In genomic region chr2:167696143-167696542, GRCm38 (mm10) we compare ENCODE assay signal across 12 mouse cellular contexts. TPM values are rescaled to one million over a fixed set of nuclear protein-coding genes. Genes with fewer than 3 reads are reported as not detected.
DNase-seq lines count a peak whose midpoint lies in the region; ATAC-seq and TF ChIP-seq lines count a peak whose summit lies in the region.
"Had no signal": no experiment of that assay in that cellular context is flagged by ENCODE, and none has a peak within 500 bp of the region (broad histone marks: within the 10 kb centered on the region; RNA-seq: fewer than 3 reads in every experiment).

No protein-coding gene starts in this region.

- no peak overlapping the region for H3K4me3 ChIP-seq in heart, embryonic 10.5 days
- H3K4me3 ChIP-seq in lung, adult 2 months (replicated peaks; ENCODE audit: extremely low read depth, low read depth, low read length): no peak overlapping the region
- no peak overlapping the region for H3K4me3 ChIP-seq in heart, embryonic 16.5 days (ENCODE audit: low read length)
- no peak overlapping the region for H3K4me3 ChIP-seq in stomach, embryonic 16.5 days (replicated peaks; ENCODE audit: low read length)
- H3K4me3 ChIP-seq: liver, embryonic 12.5 days had no signal

- peak overlapping the region; percentile 16; the same call in 1 of the 2 replicates for H3K9ac ChIP-seq in heart, embryonic 16.5 days (ENCODE audit: low read length)
- H3K9ac ChIP-seq in stomach, embryonic 16.5 days (ENCODE audit: low read length): peak overlapping the region; percentile 46; the same call in 1 of the 2 replicates
- H3K9ac ChIP-seq: liver, embryonic 12.5 days had no signal

- no peaks in the 10 kb centered on the region for H3K9me3 ChIP-seq in heart, embryonic 10.5 days
- H3K9me3 ChIP-seq in heart, embryonic 16.5 days (replicated peaks; ENCODE audit: control insufficient read depth, low read length): no peaks in the 10 kb centered on the region
- no peaks in the 10 kb centered on the region for H3K9me3 ChIP-seq in stomach, embryonic 16.5 days (replicated peaks; ENCODE audit: control insufficient read depth, low read length)
- H3K9me3 ChIP-seq: liver, embryonic 12.5 days had no signal

- H3K4me2 ChIP-seq in heart, embryonic 16.5 days (ENCODE audit: low read depth, low read length): no peak overlapping the region
- H3K4me2 ChIP-seq in stomach, embryonic 16.5 days (ENCODE audit: low read depth, low read length): no peak overlapping the region
- H3K4me2 ChIP-seq: liver, embryonic 12.5 days had no signal

- no peak overlapping the region for H3K27ac ChIP-seq in heart, embryonic 10.5 days
- peak overlapping the region; percentile 20; the same call in 1 of the 2 replicates for H3K27ac ChIP-seq in heart, embryonic 16.5 days (ENCODE audit: low read length)
- H3K27ac ChIP-seq in stomach, embryonic 16.5 days (ENCODE audit: low read length): peak overlapping the region; percentile 66
- H3K27ac ChIP-seq: liver, embryonic 12.5 days; macrophage had no signal

- 91% methylated on average over 7 of the region's 7 CpGs for WGBS in heart, embryonic 10.5 days
- WGBS in lung, adult 2 months: 68% methylated on average over 7 of the region's 7 CpGs
- WGBS in heart, embryonic 16.5 days: 66% methylated on average over 7 of the region's 7 CpGs
- WGBS in stomach, embryonic 16.5 days: 78% methylated on average over 7 of the region's 7 CpGs

- peaks cover 32% of the 10 kb centered on the region for H3K4me1 ChIP-seq in heart, embryonic 10.5 days
- no peaks in the 10 kb centered on the region; the same call in 1 of the 2 replicates for H3K4me1 ChIP-seq in lung, adult 2 months (ENCODE audit: control insufficient read depth, insufficient read depth, low read length)
- peaks cover 14% of the 10 kb centered on the region for H3K4me1 ChIP-seq in heart, embryonic 16.5 days (ENCODE audit: control insufficient read depth, insufficient read depth, low read length)
- H3K4me1 ChIP-seq in stomach, embryonic 16.5 days (ENCODE audit: control insufficient read depth, insufficient read depth, low read length): peaks cover 7% of the 10 kb centered on the region

- ATAC-seq in heart, embryonic 16.5 days (replicated peaks; ENCODE audit: extremely low read depth, insufficient read depth, low FRiP score): 0 out of 2 replicates have a peak, but pooled peaks have one; percentile 15
- ATAC-seq in stomach, embryonic 16.5 days (ENCODE audit: insufficient read depth, low FRiP score): no peak
- no peak for ATAC-seq in erythroblast, adult 5-6 weeks (replicated peaks; ENCODE audit: low FRiP score, poor library complexity, severe bottlenecking)
- ATAC-seq: liver, embryonic 12.5 days had no signal

- peaks cover 20% of the 10 kb centered on the region for H3K27me3 ChIP-seq in heart, embryonic 10.5 days (ENCODE audit: insufficient read depth, poor library complexity, severe bottlenecking)
- H3K27me3 ChIP-seq in heart, embryonic 16.5 days (ENCODE audit: control insufficient read depth, insufficient read depth, low read length): no peaks in the 10 kb centered on the region
- H3K27me3 ChIP-seq in stomach, embryonic 16.5 days (ENCODE audit: control insufficient read depth, insufficient read depth, low read length): no peaks in the 10 kb centered on the region

- peak; percentile 98 for DNase-seq in heart, adult 11 months
- DNase-seq in heart, embryonic 10.5 days (ENCODE audit: low spot score): no peak
- no peak for DNase-seq in lung, adult 2 months
- DNase-seq in lung, postnatal 14 days: no peak
- no peak for DNase-seq in left cerebral cortex, adult 8-10 months (ENCODE audit: low spot score in 2 of 2)
- DNase-seq: cerebellum, postnatal 10 days had no signal

- H3K36me3 ChIP-seq in heart, embryonic 10.5 days: no peaks in the 10 kb centered on the region; the same call in 1 of the 2 replicates
- no peaks in the 10 kb centered on the region for H3K36me3 ChIP-seq in heart, embryonic 16.5 days (ENCODE audit: control insufficient read depth, insufficient read depth)
- H3K36me3 ChIP-seq in stomach, embryonic 16.5 days (ENCODE audit: control insufficient read depth, insufficient read depth, low read length): no peaks in the 10 kb centered on the region
- H3K36me3 ChIP-seq: liver, embryonic 12.5 days had no signal

- 0 out of 2 replicates have a peak, but pooled peaks have one; percentile 12 for TF ChIP-seq POLR2A in lung, adult 2 months (IDR thresholded peaks at IDR 0.05; ENCODE audit: borderline replicate concordance, extremely low read depth, low read depth, low read length)

- no peak for TF ChIP-seq CTCF in lung, adult 2 months (IDR thresholded peaks at IDR 0.05; ENCODE audit: insufficient read depth, low read length)

RNA-seq across cellular contexts. Expression of gene Tmem189, which starts 6.5 kb away (rescaled TPM):
- 47.7 and 53.8 TPM in 2 replicates for polyA plus RNA-seq in heart, embryonic 10.5 days (2016; fragmentation: Nextera tagmentation; extraction: Ambion mirVana)
- 113 and 138 TPM in 2 replicates for polyA plus RNA-seq in lung, adult 2 months (2012; rRNA removed)
- polyA plus RNA-seq in heart, embryonic 16.5 days (2015; fragmentation: Nextera tagmentation; extraction: Ambion mirVana): 44.5 and 44.9 TPM in 2 replicates
- polyA plus RNA-seq in stomach, embryonic 16.5 days (2015; fragmentation: Nextera tagmentation; extraction: Ambion mirVana): 35.7 and 36.8 TPM in 2 replicates
- 10 to 100 TPM; 39.8 to 49.3 (median 44.1) TPM for total RNA-seq in left cerebral cortex, adult 8-10 months (2022)
- total RNA-seq in erythroblast, adult 5-6 weeks (2015; ENCODE audit: low replicate concordance): 19.6 and 20.8 TPM in 2 replicates
- total RNA-seq in erythroblast, adult 5-6 weeks (2017; ENCODE audit: low replicate concordance): 23.7 and 52.9 TPM in 2 replicates

RNA-seq across cellular contexts. Expression of gene Cebpb, which starts 7.4 kb away (rescaled TPM):
- 4.2 TPM in 2 replicates for polyA plus RNA-seq in heart, embryonic 10.5 days (2016; fragmentation: Nextera tagmentation; extraction: Ambion mirVana)
- polyA plus RNA-seq in lung, adult 2 months (2012; rRNA removed): 295 and 767 TPM in 2 replicates
- 0.51 and 4.9 TPM in 2 replicates for polyA plus RNA-seq in heart, embryonic 16.5 days (2015; fragmentation: Nextera tagmentation; extraction: Ambion mirVana)
- polyA plus RNA-seq in stomach, embryonic 16.5 days (2015; fragmentation: Nextera tagmentation; extraction: Ambion mirVana): 0.69 and 0.92 TPM in 2 replicates
- total RNA-seq in left cerebral cortex, adult 8-10 months (2022): 10 to 100 TPM; 12.1 to 20.6 (median 15.1) TPM
- total RNA-seq in erythroblast, adult 5-6 weeks (2015; ENCODE audit: low replicate concordance): 8.8 and 9.0 TPM in 2 replicates
- total RNA-seq in erythroblast, adult 5-6 weeks (2017; ENCODE audit: low replicate concordance): 7.3 and 14.8 TPM in 2 replicates

RNA-seq across cellular contexts. Expression of gene Gm20431, which starts 34.8 kb away (rescaled TPM):
- 0.36 and 3.9 TPM in 2 replicates for polyA plus RNA-seq in heart, embryonic 10.5 days (2016; fragmentation: Nextera tagmentation; extraction: Ambion mirVana)
- polyA plus RNA-seq in lung, adult 2 months (2012; rRNA removed): 11.3 and 11.6 TPM in 2 replicates
- 2.2 and 3.0 TPM in 2 replicates for polyA plus RNA-seq in heart, embryonic 16.5 days (2015; fragmentation: Nextera tagmentation; extraction: Ambion mirVana)
- 9.2 TPM in 1 of 2 replicates, not detected in the other for polyA plus RNA-seq in stomach, embryonic 16.5 days (2015; fragmentation: Nextera tagmentation; extraction: Ambion mirVana)
- 10 to 100 TPM; 26.0 to 42.5 (median 32.6) TPM for total RNA-seq in left cerebral cortex, adult 8-10 months (2022)
- total RNA-seq in erythroblast, adult 5-6 weeks (2015; ENCODE audit: low replicate concordance): not detected in 2 replicates
- total RNA-seq in erythroblast, adult 5-6 weeks (2017; ENCODE audit: low replicate concordance): not detected in 2 replicates
- total RNA-seq: monocyte, adult 5-6 weeks had no signal
- polyA plus RNA-seq: macrophage had no signal

Comparison
In these comparisons a context has a peak if more than half of its experiments do, and no peak if none do; other contexts are left out.
1. RNA of gene Cebpb, which starts 7.4 kb away (polyA plus RNA-seq): 295 to 767 TPM in lung, adult 2 months; 4.2 TPM in heart, embryonic 10.5 days, 0.69 to 0.92 TPM in stomach, embryonic 16.5 days and 0.51 to 4.9 TPM in heart, embryonic 16.5 days; every median in the first group is over 10 times any median in the second.